ENCODE assay signal across 17 mouse cellular contexts in the genomic region with DNA sequence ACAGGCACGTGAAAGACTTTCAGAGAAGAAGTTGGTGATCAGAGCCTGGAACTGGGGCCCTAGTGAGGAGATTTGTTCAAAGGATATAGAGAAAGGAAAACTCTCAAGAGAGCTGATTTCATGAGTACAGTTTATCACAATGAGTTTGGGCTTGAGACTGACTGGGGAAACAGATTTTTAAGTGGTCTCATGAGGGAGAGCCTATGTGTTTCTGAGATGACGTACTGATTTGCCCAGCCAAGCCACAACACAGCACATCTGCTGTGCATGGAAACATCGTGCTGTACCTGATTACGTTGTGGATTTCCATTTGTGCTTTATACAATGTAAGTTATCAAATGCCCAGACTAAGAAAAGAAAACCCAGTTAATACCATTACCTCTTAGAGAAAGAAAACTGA.
DNase-seq lines count a peak whose midpoint lies in the region; ATAC-seq and TF ChIP-seq lines count a peak whose summit lies in the region.
"Had no signal": no experiment of that assay in that cellular context is flagged by ENCODE, and none has a peak within 500 bp of the region (broad histone marks: within the 10 kb centered on the region; RNA-seq: fewer than 3 reads in every experiment).

No protein-coding gene starts in this region.

- no peaks in the 10 kb centered on the region for H3K4me1 ChIP-seq in limb, embryonic 14.5 days (ENCODE audit: control insufficient read depth, insufficient read depth, low read length)
- no peaks in the 10 kb centered on the region for H3K4me1 ChIP-seq in limb, embryonic 10.5 days
- H3K4me1 ChIP-seq in embryonic facial prominence, embryonic 14.5 days (ENCODE audit: control insufficient read depth, insufficient read depth, low read length): peaks cover 3% of the 10 kb centered on the region; the same call in 1 of the 2 replicates
- H3K4me1 ChIP-seq in limb, embryonic 15.5 days: no peaks in the 10 kb centered on the region
- H3K4me1 ChIP-seq: forebrain, embryonic 12.5 days; heart, embryonic 10.5 days; hindbrain, embryonic 13.5 days had no signal

- peak; percentile 59 for DNase-seq in heart, adult 11 months
- no peak for DNase-seq in heart, adult 18-20 months
- DNase-seq in limb, embryonic 14.5 days (ENCODE audit: low spot score): peak; percentile 55
- no peak for DNase-seq in limb, embryonic 10.5 days (ENCODE audit: low spot score)
- peak; percentile 65 for DNase-seq in embryonic facial prominence, embryonic 14.5 days (ENCODE audit: low spot score)
- DNase-seq in adrenal gland, postnatal 10 days: no peak
- DNase-seq: adrenal gland, postnatal 14 days; cerebellum, adult 11-12 months; cerebellum, adult 9-10 months; cerebellum, postnatal 25 days; gastrocnemius, postnatal 10 days had no signal

- no peaks in the 10 kb centered on the region for H3K9me3 ChIP-seq in limb, embryonic 14.5 days (ENCODE audit: control insufficient read depth, low read length)
- H3K9me3 ChIP-seq in limb, embryonic 10.5 days (replicated peaks): no peaks in the 10 kb centered on the region
- H3K9me3 ChIP-seq in embryonic facial prominence, embryonic 14.5 days (ENCODE audit: control insufficient read depth, low read length): no peaks in the 10 kb centered on the region
- no peaks in the 10 kb centered on the region for H3K9me3 ChIP-seq in limb, embryonic 15.5 days
- H3K9me3 ChIP-seq: forebrain, embryonic 12.5 days; heart, embryonic 10.5 days; hindbrain, embryonic 13.5 days had no signal

- no peak overlapping the region for H3K9ac ChIP-seq in limb, embryonic 14.5 days (ENCODE audit: low read depth, low read length, severe bottlenecking)
- H3K9ac ChIP-seq in embryonic facial prominence, embryonic 14.5 days (ENCODE audit: low read depth, low read length): no peak overlapping the region
- no peak overlapping the region for H3K9ac ChIP-seq in limb, embryonic 15.5 days
- H3K9ac ChIP-seq: forebrain, embryonic 12.5 days; hindbrain, embryonic 13.5 days had no signal

- no peaks in the 10 kb centered on the region for H3K36me3 ChIP-seq in limb, embryonic 14.5 days (ENCODE audit: control insufficient read depth, insufficient read depth, low read length)
- H3K36me3 ChIP-seq in limb, embryonic 10.5 days: no peaks in the 10 kb centered on the region
- no peaks in the 10 kb centered on the region for H3K36me3 ChIP-seq in embryonic facial prominence, embryonic 14.5 days (ENCODE audit: control insufficient read depth, insufficient read depth, low read length)
- H3K36me3 ChIP-seq in limb, embryonic 15.5 days: no peaks in the 10 kb centered on the region
- H3K36me3 ChIP-seq: forebrain, embryonic 12.5 days; heart, embryonic 10.5 days; hindbrain, embryonic 13.5 days had no signal

- WGBS in limb, embryonic 14.5 days: 42% methylated on average over 4 of the region's 4 CpGs
- WGBS in limb, embryonic 10.5 days: 79% methylated on average over 4 of the region's 4 CpGs
- 37% methylated on average over 4 of the region's 4 CpGs for WGBS in embryonic facial prominence, embryonic 14.5 days
- 41% methylated on average over 4 of the region's 4 CpGs for WGBS in limb, embryonic 15.5 days

- no peaks in the 10 kb centered on the region for H3K27me3 ChIP-seq in limb, embryonic 14.5 days (ENCODE audit: control insufficient read depth, insufficient read depth, low read length)
- H3K27me3 ChIP-seq in limb, embryonic 10.5 days (ENCODE audit: low read depth, poor library complexity, severe bottlenecking): no peaks in the 10 kb centered on the region
- no peaks in the 10 kb centered on the region for H3K27me3 ChIP-seq in embryonic facial prominence, embryonic 14.5 days (replicated peaks; ENCODE audit: control insufficient read depth, insufficient read depth, low read length)
- no peaks in the 10 kb centered on the region; the same call in 1 of the 2 replicates for H3K27me3 ChIP-seq in limb, embryonic 15.5 days
- H3K27me3 ChIP-seq: forebrain, embryonic 12.5 days; hindbrain, embryonic 13.5 days had no signal

- no peak overlapping the region for H3K4me3 ChIP-seq in limb, embryonic 14.5 days (replicated peaks; ENCODE audit: low read length)
- H3K4me3 ChIP-seq in limb, embryonic 10.5 days: no peak overlapping the region
- no peak overlapping the region for H3K4me3 ChIP-seq in embryonic facial prominence, embryonic 14.5 days (ENCODE audit: low read depth, low read length)
- H3K4me3 ChIP-seq in limb, embryonic 15.5 days: no peak overlapping the region
- H3K4me3 ChIP-seq: forebrain, embryonic 12.5 days; heart, embryonic 10.5 days; hindbrain, embryonic 13.5 days had no signal

- no peak overlapping the region for H3K4me2 ChIP-seq in limb, embryonic 14.5 days (replicated peaks; ENCODE audit: low read depth, low read length, severe bottlenecking)
- no peak overlapping the region for H3K4me2 ChIP-seq in embryonic facial prominence, embryonic 14.5 days (ENCODE audit: low read depth, low read length)
- H3K4me2 ChIP-seq in limb, embryonic 15.5 days: no peak overlapping the region
- H3K4me2 ChIP-seq: forebrain, embryonic 12.5 days; hindbrain, embryonic 13.5 days had no signal

- peak; percentile 67; the same call in 1 of the 2 replicates for ATAC-seq in limb, embryonic 14.5 days (ENCODE audit: low FRiP score, low read depth)
- no peak for ATAC-seq in embryonic facial prominence, embryonic 14.5 days (ENCODE audit: low read depth)
- no peak for ATAC-seq in limb, embryonic 15.5 days (ENCODE audit: insufficient number of reproducible peaks, low FRiP score, low TSS enrichment, low read depth)
- ATAC-seq: forebrain, embryonic 16.5 days; hindbrain, postnatal 0 days had no signal

- no peak for TF ChIP-seq POLR2A in limb, embryonic 14.5 days (IDR thresholded peaks at IDR 0.05; ENCODE audit: borderline replicate concordance, extremely low read depth, insufficient read depth, insufficient read length)

- H3K27ac ChIP-seq in limb, embryonic 14.5 days (replicated peaks; ENCODE audit: low read depth, low read length): no peak overlapping the region; the same call in 1 of the 2 replicates
- no peak overlapping the region for H3K27ac ChIP-seq in limb, embryonic 10.5 days
- H3K27ac ChIP-seq in embryonic facial prominence, embryonic 14.5 days (replicated peaks; ENCODE audit: low read depth, low read length): peak overlapping the region; percentile 25; the same call in 1 of the 2 replicates
- H3K27ac ChIP-seq in limb, embryonic 15.5 days: peak overlapping the region; percentile 44; the same call in 1 of the 2 replicates
- H3K27ac ChIP-seq: forebrain, embryonic 12.5 days; heart, embryonic 10.5 days; hindbrain, embryonic 13.5 days; hindbrain, postnatal 0 days had no signal

Comparison
In these comparisons a context has a peak if more than half of its experiments do, and no peak if none do; other contexts are left out.
1. DNase-seq: peak in heart, adult 11 months (single experiment), limb, embryonic 14.5 days (single experiment) and embryonic facial prominence, embryonic 14.5 days (single experiment); none in heart, adult 18-20 months (0 of 2), limb, embryonic 10.5 days (single experiment) and adrenal gland, postnatal 10 days (single experiment).
2. H3K27ac ChIP-seq: peak in embryonic facial prominence, embryonic 14.5 days (single experiment) and limb, embryonic 15.5 days (single experiment); none in limb, embryonic 14.5 days (single experiment) and limb, embryonic 10.5 days (single experiment).